Mouse (Mus musculus) fat pad, adult 2 months (tissue): ENCODE results near the gene S100a13.

ENCODE experiments used
- DNase-seq: peaks from one replicate; pipeline ENCODE4 v3.0.0-alpha.2; 2011; ENCODE audit warnings: low read depth, low spot score; ENCODE audit errors: extremely low read depth

S100a13 gene

DNA sequence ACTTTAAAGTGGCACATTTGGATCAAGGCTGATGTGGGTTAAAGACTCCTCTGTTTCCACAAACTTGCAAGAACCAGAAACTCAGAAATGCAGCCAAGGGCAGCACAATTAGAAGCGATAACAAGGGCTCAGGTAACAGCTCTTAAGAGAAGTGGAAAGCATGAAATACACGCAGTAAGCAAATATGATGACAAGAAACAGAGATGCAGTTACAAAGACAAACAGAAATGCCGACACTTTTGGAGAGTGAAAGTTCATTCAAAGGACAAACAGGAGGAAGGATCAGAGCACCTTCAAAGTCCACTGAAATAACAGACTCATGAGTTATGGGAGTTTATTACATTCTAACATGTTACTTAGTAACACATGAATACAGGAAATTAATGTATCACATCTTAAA lies 7.9 kb upstream of the S100a13 start:
- no peak for DNase-seq

DNA sequence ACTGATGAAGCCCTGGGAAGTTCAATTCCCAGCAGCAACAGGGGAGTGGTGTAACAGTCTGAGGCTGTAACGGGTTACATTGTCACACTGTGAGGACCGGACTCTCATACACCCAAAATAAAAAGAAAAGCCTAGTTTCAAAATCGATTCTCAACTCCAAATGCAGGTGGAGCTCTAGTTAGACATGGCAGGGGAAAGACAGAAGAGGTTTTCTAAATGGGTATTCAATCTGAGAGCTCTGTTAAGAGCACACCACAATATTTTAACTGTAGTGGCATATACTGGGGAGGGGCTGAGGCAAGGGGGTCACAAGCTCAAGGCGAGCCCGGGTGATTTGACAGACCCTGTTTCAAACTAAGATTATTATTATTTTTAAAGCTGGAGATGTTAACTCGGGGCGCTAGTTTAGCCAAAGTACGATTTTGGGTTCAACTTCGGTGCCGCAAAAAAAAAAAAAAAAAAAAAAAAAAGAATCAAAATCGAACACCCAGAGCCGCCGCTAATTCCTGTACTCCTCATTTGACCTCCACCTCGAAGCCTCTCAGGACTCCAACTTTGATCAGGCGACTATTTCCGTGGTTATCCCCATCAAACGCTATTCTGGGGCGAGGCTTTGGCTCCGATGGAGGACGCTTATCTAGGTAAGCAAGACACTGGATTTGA lies 5.8 kb upstream of the S100a13 start:
- no peak for DNase-seq

DNA sequence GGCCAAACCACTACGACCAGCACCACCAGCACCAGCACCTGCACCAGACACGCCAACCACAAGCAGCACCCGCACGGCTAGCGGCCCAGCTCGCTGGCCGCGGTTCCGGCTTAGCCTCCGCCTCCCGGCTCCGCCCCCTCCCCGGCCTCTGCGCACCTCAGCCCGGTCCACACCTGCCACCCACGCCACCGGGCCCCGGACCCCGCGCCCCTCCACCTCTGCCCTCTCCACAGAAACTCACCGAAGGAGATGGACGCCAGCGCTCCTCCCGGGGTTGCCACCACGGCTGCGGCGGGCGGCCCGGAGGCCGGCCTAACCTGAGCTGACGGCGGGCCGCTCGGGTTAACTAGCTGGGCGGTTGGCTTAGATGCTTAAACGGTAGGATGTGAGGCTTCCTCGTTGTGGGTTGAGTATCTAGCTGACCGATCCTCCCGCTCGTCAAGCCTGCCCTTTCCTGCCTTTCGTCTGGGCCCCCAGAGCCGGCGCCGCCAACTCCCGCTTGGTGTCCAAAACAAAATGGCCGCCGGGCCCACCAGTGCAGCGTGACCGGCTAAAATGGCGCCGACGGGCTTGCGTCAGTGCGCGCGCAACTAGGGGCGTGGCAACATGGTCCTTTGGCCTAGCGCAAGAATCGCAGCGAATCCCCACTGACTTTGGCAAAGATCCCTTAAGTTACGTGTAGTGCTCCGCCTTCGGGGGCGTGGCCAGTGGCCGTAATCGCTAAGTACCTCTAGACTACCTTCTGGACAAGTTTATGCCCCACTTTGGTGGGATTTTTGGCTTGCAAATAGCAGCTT lies 5.1 kb upstream of the S100a13 start, which contains the start of gene Chtop:
Gene Chtop, minus strand, starts transcription at position 549 of the 797 bp plus-strand sequence.
- DNase-seq: peak; percentile 80

DNA sequence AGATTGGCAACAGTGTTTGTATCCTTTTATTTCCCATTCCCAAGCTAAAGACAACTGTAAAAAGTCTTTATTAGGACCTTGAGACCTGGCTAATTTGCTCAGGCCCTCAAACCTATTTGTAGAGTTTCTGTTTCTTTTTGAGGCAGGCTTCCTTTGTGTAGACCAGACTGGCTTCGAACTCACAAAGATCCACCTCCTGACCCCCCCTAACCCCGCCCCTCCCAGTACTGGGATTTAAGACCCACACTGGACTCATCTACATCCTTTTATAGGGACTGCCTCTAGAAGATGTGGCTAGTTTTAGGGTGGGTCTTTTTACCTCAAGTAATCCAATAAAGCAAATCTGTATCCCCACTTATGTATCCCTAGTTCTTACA lies 4.5 kb upstream of the S100a13 start:
- no peak for DNase-seq

DNA sequence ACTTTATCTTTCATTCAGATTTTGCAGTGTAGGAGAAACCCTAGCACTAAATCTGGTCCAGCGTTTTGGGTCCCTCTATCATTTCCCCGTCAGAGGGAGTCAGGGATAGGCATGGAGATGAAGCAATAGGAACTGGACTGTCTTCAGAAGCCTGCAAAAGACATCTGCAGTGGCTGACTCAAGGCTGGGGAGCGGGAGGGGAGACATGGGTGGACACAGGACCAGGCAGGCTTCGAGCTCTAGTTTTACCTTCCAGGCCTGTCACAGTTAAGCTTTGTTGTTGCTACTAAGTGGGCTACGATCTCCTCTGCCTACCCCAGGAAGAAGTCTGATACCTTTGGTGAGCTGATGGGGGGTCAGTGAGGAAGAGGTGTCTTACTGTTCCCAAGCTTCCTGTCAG lies 2.0 kb upstream of the S100a13 start:
- no peak for DNase-seq

DNA sequence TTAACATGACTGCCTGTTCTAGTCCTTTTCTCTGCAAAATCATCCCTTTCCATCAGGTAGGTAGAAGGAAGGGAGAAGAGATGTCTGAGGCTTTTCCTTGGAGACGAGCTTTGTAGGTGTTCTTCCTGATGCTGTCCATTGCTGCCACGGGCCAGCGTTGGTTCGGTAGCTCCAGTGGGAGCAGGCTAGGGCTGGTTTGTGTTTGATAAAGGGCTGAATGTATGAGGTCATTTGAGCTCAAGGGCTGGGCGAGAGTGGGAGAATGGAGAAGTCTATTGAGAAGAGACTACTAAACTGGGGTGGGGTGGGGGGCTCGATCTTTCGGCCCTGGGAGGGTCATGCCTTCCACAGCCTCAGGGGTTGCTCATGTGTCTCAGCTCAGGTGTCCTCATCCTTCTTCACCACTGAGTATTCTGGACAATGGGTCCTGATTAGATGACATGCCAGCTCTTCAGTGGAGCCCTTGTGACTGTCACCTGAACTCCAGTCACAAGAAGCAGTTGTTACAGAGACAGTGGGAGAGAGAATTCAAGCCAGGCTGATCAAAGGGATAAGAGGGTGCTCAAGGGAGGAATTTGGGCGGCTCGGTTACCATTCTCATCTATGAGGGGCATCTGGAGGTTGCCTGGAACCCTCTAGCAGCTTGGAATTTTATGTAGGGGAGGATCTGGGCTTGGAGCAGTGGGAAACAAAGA lies 1.1 kb upstream of the S100a13 start:
- no peak for DNase-seq

DNA sequence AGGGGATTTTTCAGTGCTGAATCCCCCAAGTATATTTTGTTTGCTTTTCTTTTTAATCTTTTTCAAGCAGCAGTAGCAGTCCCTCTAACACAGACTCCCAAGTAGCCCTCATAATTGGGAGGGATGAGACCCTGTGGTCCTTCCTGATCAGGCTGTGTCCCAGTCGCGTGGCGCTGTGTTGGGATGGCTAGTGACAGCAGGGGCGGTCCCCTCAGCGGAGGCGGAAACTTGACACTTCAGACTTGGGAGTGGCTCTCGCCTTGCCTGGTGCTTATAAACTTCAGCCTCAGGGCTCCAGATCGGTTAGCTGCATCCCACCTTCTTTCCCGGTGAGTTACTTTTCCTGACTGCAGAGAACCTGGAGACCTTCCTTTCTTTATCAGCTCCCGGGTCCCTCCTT lies 456 bp downstream of the S100a13 start:
- no peak for DNase-seq

DNA sequence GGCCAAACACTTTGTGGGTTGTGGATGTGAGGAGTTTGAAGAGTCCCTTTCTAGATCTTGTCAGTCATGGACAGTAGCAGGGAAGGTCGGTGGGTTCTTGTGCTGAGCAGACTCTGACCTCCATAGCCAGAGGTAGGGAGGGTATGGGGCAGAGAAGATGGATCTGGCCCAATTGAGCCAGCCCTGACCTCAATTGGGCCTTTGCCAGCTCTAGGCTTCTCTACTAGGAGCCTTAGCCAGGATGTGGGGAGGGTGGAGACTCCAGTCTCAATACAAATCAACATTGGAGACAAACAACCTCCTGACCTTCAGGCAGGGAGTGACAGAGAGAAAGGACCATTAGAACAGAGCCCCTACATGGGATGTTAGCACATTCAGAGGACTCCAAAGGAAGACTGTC lies 1.0 kb downstream of the S100a13 start:
- DNase-seq: no peak

DNA sequence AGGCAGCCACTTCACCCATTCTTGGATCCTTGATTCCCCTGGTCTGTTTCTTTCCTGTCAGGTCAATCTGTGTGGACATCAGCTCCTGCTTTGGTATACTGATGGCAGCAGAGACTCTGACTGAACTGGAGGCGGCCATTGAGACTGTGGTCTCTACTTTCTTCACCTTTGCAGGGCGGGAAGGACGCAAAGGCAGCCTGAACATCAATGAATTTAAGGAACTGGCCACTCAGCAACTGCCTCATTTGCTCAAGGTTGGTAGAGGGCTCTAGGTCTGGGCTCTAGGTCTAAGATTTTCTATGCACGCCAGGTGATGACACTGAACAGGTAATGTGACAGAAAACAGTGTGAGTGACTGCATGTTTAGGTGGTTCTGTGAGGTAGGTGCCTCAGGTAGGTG lies 1.6 kb downstream of the S100a13 start:
- DNase-seq: no peak

DNA sequence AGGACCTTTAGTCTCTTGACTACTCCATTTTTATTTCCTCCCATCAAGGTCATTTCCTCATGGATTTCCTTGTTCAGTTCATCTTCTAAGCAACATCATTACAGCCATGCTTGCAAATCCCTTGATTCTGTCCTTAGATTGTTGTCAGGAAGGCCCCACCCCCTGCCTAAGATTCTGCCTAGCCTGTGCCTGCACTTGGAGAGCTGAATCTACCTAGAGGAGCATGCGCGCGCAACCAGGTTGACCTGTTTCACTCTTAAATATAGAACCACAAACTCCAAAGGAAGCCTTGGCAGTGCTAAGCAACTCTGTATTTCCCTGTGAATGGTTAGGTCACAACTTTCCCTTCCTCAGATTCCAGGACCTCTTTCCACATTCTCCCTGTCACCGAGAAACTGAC lies 3.5 kb downstream of the S100a13 start:
- DNase-seq: no peak

DNA sequence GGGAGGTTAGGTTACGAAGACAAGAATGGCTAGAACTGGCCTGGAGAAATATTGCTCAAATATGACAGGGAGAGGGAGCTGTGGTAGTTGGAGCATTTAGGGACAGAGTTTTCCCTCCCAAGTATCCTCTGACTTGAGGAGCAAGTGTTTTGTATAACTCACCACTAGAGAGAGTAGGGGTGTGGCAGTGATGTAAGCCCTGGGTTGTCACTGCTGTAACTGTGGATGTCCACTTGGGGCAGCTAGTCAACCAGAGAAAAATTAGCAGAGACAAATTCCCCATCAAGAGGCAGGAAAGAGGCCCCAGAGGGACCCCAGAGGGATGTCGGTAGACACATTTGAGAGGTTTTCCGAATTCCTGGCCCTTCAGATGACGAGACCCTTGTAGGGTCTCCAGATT lies 11.2 kb downstream of the S100a13 start:
- DNase-seq: peak; percentile 98

DNA sequence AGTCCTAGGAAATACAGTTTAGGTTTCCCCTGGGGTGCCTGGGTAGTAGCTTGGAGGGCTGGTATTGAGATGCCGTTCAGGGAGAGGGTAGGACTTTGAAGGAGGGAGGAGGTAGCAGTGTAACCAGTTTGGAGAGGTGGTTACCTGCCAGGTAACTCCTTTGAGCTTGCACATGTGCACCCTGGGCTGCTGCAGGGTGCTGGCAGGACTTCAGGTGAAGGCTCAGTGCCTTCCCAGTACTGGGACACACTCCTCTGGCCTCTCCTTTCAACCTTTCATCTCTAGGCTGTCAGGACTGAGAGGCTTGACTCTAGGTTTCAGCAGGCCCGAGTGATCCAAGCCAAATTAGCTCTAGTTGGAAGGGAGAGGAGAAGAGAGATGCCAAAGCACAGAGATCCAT lies 11.8 kb downstream of the S100a13 start:
- peak; percentile 90 for DNase-seq

DNA sequence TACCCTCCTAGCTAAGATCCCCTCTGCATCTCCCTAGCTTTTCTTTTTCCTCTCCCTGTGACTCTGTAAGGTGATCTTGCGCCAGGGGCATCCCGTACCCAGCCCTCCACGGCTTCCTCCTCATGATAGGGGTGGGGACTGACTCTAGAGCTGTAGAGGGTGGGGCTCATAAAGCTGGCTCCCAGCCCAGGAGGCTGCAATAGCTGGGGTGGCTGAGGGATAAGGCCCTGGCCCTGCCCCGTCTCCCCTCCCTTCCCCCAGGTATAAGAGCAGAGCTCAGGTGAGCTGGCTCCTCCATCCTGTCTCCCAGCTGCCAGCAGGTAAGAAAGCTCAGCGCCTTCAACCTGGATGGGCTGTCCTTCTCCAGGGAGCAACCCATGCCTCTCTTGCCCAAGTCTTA lies 12.3 kb downstream of the S100a13 start, which contains the start of gene S100a14:
Gene S100a14, plus strand, starts transcription at position 277 of the 400 bp plus-strand sequence.
- DNase-seq: no peak

DNA sequence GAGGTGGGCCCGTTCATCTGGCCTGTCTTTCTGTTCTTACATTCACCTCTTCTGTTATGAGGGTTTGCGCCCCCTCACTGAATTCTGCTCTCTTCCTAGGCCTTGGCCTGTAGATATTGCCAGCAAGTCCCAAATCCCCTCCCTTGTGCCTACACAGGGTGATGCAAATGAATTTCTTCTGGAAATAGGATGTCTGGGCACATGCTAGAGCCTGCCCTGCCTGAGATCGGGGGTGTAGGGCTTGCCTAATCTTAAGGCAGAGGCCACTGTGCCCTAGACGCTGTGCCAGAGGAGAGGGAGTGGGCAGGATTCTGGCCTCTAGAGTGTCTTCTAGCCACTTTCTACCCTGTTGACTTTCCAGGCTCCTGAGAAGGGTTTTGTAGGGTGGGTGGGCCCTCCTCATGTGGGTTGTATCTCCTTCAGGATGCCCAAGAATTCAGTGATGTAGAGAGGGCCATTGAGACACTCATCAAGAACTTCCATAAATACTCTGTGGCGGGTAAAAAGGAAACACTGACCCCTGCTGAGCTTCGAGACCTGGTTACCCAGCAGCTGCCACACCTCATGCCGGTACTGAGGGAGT lies 13.1 kb downstream of the S100a13 start:
- peak; percentile 95 for DNase-seq

DNA sequence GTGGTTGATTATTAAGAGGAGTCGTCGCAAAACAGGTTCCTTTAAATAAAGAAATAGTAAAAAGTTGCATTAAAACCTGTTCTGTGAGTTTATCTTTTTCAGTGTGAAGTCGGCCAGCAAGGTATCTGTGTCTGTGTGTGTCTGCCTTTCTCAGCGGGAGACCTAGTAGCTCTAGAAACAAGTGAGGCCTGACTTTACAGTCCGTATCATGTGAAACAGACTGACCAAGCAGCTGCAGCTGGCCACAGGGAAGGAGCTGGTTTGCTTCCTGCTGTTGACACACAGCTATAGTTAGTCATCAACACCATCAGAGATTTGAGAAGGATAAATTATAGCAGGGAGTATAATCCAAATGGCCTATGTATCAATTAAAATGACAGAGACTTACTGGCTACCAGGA lies 17.5 kb downstream of the S100a13 start:
- DNase-seq: no peak

DNA sequence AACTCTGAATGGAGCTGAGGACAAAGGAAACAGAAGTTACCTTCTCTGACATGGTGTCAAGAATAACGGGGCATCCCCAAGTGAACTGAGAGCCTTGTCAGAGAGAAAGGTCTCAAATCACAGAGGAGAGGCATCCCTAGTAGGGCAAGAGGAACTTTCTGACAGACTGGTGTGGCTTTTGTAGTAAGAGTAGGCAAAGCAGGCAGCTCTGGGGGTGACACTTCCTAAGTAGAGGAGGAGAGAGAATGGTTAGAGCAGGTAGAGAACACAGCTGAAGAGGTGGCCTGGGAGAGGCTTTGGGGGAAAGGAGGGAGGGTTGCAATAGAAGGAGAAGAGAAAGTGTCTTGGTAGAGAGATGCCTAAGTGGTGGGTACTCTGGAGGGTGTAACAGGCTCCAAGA lies 21.2 kb downstream of the S100a13 start:
- DNase-seq: no peak

DNA sequence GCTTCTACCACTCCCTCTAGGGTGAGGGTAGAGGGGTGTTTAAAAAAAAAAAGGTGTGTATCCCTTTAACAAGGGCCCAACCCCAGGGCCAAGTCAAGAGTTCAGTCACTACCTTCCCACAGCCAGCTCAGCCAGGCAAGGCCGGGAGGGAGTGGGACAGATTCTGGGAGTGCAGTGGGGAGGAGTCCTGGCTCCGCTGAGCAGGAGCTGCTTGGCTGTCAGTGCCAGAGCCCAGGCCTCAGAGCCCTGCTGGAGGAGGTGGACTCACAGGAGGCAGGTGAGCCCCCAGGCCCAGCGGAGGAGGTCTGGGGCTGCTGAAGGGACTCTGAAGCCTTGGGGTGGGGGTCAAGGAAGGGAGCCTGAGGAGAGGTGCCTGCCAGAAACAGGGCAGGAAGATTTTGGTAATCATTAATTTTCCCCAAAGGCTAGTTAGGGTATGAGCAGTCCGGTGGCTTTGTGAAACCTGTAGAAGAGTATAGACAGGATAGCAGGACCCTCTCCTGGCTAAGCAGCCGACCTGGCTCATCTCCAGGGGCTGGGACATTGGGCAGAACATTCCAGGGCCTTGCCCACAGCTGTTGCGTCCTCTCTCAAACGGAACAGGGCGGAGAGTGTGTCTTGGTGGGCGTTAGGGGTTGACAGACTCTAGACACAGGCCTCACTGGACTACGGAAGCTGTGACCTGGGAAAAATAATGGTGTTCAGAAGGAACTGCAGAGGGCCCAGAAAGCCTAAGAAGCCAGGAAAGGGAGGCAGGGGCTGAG lies 23.1 kb downstream of the S100a13 start, which contains the start of gene S100a16:
Gene S100a16, plus strand, starts transcription at position 114 of the 764 bp plus-strand sequence.
- DNase-seq: no peak

DNA sequence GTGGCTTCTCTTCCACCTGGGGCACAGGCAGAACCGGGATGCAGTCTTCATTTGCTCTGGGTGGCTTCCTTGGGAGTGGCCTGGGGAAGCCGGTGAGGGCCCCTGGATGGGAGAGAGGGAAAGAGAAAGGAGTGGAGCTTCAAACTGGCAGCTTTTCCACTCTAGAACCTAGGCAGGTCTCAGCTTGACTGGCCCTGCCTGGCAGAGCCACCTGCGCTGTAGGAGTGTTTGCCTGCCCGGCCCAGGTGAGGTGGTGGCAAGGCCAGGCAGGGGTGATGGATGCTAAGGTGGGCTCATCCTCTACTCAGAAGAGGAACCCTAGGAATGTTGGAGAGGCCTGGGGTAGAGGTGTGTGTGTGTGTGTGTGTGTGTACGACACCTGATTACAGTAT lies 23.7 kb downstream of the S100a13 start:
- no peak for DNase-seq

DNA sequence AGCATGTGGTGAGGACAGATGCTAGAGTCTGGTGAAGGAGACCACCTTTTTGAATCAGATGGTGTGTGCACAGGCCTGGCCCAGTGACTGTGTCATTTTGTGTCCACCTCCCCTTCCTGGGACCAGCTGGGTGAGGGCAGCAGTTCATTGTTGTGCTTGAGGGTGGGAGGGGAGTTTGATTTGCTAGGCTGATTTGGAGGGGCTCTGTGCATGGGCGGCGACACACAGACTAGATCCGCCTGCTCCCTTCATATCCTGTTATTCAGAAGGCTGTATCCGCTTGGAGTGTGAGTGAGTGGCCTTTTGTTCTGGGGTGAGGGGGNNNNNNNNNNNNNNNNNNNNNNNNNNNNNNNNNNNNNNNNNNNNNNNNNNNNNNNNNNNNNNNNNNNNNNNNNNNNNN lies 26.7 kb downstream of the S100a13 start:
- no peak for DNase-seq

DNA sequence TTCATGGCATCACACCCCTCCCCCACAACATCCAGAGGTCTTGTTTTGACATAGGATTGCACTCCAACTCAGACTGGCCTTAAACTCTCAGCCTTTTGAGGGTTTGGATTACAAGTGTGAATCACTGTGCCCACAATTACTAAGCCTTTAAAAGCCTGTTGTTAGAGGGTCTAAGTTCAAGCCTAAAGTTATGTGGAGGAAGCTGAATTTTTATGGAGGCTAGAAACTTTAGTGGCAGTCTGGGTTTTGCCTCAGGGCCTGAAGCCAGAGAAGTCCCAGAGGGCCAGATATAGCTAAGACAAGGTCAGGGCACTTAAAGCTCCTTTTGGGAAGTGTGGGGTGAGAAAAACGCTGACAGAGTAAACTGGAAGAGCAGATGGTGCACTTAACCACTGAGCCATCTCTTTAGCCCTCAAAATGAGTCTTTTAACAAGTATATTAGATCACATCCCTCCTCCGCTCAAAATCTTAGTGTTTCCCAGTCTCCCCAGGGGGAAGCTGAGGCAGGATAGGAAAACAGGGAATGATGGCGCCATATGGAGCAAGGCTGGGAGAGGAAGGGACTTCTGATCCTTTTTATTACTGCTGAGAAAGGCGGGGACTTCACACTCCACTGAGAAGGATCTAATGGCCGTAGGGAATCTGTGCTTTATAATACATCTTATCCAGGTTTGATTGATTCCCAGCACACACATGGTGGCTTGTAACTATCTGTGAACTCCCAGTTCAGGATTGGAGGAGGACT lies 35.6 kb downstream of the S100a13 start:
- no peak for DNase-seq
